Mouse (Mus musculus): ENCODE results near the gene Sppl2c. TPM values are rescaled to one million over a fixed set of nuclear protein-coding genes. Genes with fewer than 3 reads are reported as not detected.
"Not testable (repeated sequence)": the region's sequence is repeated elsewhere in the genome, so short reads cannot be mapped to it uniquely, and the experiment has no call there.

Gene Sppl2c
- polyA plus RNA-seq, 1 experiment from 2014 or later = not detected

DNA sequence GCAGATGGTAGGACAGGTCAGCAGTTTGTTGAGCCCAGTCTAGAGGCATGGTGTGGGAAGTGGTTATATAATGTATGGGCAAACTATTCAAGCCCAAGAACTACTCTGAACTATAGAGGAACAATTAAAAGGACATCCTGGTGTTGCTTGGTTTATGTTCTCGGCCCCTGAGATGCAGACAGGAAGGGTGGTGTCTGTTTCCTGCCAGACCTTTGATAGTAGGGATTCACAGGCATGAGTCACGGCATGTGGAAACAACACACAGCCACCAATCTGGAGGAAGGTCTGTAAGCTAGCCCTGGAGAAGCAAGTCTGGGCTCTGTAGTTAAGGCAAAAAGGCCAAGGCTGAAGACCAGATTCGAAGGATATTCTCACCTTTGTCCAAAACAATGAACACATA lies 17.1 kb downstream of the Sppl2c start:
- Histone ChIP-seq H3K4me3 (no peak overlapping the region), H3K9ac (no peak overlapping the region), H3K9me3 (peaks cover 10% of the 10 kb centered on the region), H3K36me3 (no peaks in the 10 kb centered on the region), H3K27me3 (peaks cover 7% of the 10 kb centered on the region), H3K27ac (replicated peaks) (no peak overlapping the region), H3K4me1 (replicated peaks) (no peaks in the 10 kb centered on the region; the same call in 1 of the 2 replicates), H3K4me2 (no peak overlapping the region)
- WGBS = 83% methylated on average over 3 of the region's 3 CpGs
- ATAC-seq (ENCODE audit: low read depth) = no peak

DNA sequence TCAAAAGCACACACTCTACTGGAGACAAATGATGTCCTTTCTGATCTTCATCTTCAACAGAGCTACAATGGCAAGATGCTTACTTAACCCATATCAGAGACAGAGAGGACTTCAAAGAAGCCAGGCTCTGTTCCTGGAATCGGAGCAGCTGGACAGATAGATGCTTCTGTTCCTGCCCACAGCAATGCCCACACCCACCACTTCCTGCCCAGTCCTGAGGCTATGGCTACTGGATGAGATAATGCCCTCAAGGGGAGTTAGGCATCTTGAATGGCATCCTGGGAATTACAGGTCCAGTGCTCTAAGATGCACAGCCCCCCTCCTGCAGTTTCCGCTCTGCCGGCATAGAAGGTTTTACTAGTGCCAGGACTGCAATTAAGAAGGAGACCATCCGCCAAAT lies 20.4 kb downstream of the Sppl2c start:
- Histone ChIP-seq H3K27me3 (peaks cover 7% of the 10 kb centered on the region; the same call in 1 of the 2 replicates), H3K9ac (no peak overlapping the region), H3K36me3 (no peaks in the 10 kb centered on the region), H3K9me3 (peaks cover 8% of the 10 kb centered on the region), H3K27ac (replicated peaks) (no peak overlapping the region), H3K4me3 (no peak overlapping the region), H3K4me2 (no peak overlapping the region), H3K4me1 (replicated peaks) (no peaks in the 10 kb centered on the region; the same call in 1 of the 2 replicates)
- 75% methylated on average over 4 of the region's 4 CpGs for WGBS
- ATAC-seq (ENCODE audit: low read depth) = no peak

DNA sequence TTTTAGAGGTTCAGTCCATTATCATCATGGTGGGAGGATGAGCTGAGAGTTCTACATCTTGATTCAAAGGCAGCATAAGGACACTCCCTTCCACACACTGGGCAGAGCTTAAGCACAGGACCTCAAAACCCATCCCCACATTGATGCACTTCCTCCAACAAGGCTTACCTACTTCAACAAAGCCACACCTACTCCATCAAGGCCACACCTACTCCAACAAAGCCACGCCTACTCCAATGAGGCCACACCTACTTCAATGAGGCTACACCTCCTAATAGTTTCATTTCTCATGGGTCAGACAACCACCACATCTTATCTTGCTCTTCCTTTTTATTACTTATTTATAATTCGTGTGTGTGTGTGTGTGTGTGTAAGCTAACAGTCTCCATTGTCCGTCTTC lies 22.9 kb downstream of the Sppl2c start:
- H3K27ac ChIP-seq (replicated peaks) = no peak overlapping the region
- no peaks in the 10 kb centered on the region for H3K9me3 ChIP-seq
- H3K27me3 ChIP-seq = peaks cover 7% of the 10 kb centered on the region; the same call in 1 of the 2 replicates
- no peak overlapping the region for H3K4me3 ChIP-seq
- no peak overlapping the region for H3K9ac ChIP-seq
- no peaks in the 10 kb centered on the region; the same call in 1 of the 2 replicates for H3K4me1 ChIP-seq (replicated peaks)
- no peaks in the 10 kb centered on the region for H3K36me3 ChIP-seq
- H3K4me2 ChIP-seq = no peak overlapping the region
- ATAC-seq (ENCODE audit: low read depth) = no peak
- 75% methylated on average over 3 of the region's 3 CpGs for WGBS

DNA sequence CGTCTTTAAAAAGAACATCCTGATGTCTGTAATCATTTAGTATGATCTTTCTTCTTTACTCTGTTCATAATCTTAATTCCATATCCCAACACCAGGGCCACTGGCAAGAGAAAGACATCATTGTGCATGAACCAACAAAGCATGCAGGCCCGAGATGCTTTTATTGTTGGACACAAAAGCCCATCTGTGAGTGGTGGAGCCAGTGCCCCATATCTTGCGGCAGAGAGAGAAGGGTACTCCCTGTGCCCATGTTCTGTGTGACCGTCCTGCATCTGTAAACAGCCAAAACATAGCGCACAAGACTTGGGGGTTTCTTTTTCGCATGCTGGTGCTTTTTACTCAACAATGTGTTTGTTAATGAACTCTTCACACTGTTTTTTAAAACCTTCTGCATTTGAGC lies 25.1 kb downstream of the Sppl2c start:
- 79% methylated on average over 6 of the region's 6 CpGs for WGBS
- no peak overlapping the region for H3K27ac ChIP-seq (replicated peaks)

DNA sequence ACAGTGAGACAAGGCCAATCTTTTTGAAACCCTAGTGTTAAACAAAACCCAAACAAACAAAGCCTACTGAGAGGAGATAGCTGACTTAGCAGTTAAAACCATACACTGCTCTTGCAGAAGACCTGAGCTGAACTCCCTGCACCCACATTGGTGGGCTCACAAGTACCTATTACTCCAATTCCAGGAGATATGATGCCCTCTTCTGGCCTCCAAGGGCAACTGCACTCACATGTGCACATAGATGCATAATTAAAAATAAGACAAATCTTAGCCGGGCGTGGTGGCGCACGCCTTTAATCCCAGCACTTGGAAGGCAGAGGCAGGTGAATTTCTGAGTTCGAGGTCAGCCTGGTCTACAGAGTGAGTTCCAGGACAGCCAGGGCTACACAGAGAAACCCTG lies 28.0 kb downstream of the Sppl2c start:
- ATAC-seq (ENCODE audit: low read depth); H3K27me3 ChIP-seq; H3K4me1 ChIP-seq (replicated peaks); H3K9ac ChIP-seq; H3K27ac ChIP-seq (replicated peaks); H3K4me2 ChIP-seq; H3K9me3 ChIP-seq; H3K36me3 ChIP-seq; H3K4me3 ChIP-seq: not testable (repeated sequence)
- 96% methylated on average over 5 of the region's 5 CpGs for WGBS

More for the DNA sequence above, 25.1 kb downstream of the Sppl2c start:
- Histone ChIP-seq H3K27me3 (peaks cover 7% of the 10 kb centered on the region; the same call in 1 of the 2 replicates), H3K9ac (no peak overlapping the region), H3K4me3 (no peak overlapping the region), H3K9me3 (no peaks in the 10 kb centered on the region), H3K4me1 (replicated peaks) (peaks cover 6% of the 10 kb centered on the region), H3K4me2 (no peak overlapping the region), H3K36me3 (no peaks in the 10 kb centered on the region)
- no peak for ATAC-seq (ENCODE audit: low read depth)

DNA sequence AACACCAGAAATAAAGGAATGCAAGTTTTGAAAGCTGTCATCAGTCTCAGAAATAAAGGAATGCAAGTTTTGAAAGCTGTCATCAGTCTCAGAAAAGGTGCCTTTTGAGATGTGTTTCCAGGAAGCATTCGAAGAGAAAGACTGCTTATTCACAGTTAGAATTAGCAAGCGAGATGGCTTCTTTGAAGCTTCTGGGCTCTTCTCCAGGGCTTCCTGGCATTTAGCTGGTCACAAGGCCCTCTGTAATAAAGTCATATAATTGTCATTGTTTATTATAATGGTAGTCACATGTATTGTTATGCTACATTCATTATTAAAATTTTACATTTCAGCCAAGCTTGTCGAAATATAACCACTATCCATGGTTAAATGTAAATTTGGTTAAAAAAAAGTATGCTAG lies 31.9 kb downstream of the Sppl2c start:
- WGBS = 79% methylated on average over 3 of the region's 3 CpGs
- no peak overlapping the region for H3K9ac ChIP-seq
- no peak overlapping the region for H3K27ac ChIP-seq (replicated peaks)
- no peak for ATAC-seq (ENCODE audit: low read depth)
- H3K4me2 ChIP-seq = no peak overlapping the region
- no peaks in the 10 kb centered on the region for H3K36me3 ChIP-seq
- no peaks in the 10 kb centered on the region for H3K9me3 ChIP-seq
- H3K27me3 ChIP-seq = no peaks in the 10 kb centered on the region
- peaks cover 6% of the 10 kb centered on the region for H3K4me1 ChIP-seq (replicated peaks)
- no peak overlapping the region for H3K4me3 ChIP-seq

DNA sequence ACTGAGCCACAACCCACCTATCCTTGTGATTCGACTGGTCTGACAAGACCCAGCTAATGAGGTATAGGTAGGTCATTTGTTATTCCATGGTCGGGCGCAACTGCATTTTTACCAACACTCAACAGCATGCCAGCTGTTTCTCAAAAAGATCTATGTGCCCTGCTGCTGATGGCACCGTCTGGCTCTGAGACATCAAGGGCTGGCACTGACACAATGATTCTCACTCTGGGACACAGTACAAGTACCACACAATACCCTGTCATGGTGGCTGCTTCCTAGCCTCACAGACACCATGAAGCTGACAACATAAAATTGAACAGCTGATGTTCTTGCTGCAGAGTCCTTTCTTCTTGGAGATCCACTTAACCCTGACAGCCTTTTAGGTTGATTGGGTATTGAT lies 34.2 kb downstream of the Sppl2c start:
- no peak overlapping the region for H3K27ac ChIP-seq (replicated peaks)
- H3K4me2 ChIP-seq = no peak overlapping the region
- no peaks in the 10 kb centered on the region for H3K9me3 ChIP-seq
- 81% methylated on average over 4 of the region's 4 CpGs for WGBS
- H3K9ac ChIP-seq = no peak overlapping the region
- no peak for ATAC-seq (ENCODE audit: low read depth)
- H3K36me3 ChIP-seq = no peaks in the 10 kb centered on the region
- no peak overlapping the region for H3K4me3 ChIP-seq
- no peaks in the 10 kb centered on the region for H3K27me3 ChIP-seq
- H3K4me1 ChIP-seq (replicated peaks) = no peaks in the 10 kb centered on the region

DNA sequence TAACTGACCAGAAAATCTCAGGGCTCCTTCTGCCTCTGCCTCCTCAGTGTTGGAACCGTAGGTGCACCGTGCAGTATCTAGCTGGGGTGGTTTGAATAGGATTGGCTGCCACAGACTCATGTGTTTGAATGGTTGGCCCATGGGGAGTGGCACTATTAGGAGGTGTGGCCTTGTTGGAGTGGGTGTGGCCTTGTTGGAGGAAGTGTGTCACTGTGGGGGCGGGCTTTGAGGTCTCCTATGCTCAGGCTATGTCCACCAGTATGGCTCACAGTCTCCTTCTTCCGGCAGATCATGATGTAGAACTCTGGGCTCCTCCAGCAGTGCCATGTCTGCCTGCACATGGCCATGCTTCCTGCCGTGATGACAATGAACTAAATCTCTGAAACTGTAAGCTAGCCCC lies 35.6 kb downstream of the Sppl2c start:
- H3K27me3 ChIP-seq = no peaks in the 10 kb centered on the region
- WGBS = 68% methylated on average over 5 of the region's 5 CpGs
- H3K27ac ChIP-seq (replicated peaks) = no peak overlapping the region
- no peak for ATAC-seq (ENCODE audit: low read depth)
- H3K9ac ChIP-seq = no peak overlapping the region
- no peaks in the 10 kb centered on the region for H3K36me3 ChIP-seq
- H3K9me3 ChIP-seq = no peaks in the 10 kb centered on the region
- H3K4me3 ChIP-seq = no peak overlapping the region
- no peaks in the 10 kb centered on the region for H3K4me1 ChIP-seq (replicated peaks)
- no peak overlapping the region for H3K4me2 ChIP-seq

DNA sequence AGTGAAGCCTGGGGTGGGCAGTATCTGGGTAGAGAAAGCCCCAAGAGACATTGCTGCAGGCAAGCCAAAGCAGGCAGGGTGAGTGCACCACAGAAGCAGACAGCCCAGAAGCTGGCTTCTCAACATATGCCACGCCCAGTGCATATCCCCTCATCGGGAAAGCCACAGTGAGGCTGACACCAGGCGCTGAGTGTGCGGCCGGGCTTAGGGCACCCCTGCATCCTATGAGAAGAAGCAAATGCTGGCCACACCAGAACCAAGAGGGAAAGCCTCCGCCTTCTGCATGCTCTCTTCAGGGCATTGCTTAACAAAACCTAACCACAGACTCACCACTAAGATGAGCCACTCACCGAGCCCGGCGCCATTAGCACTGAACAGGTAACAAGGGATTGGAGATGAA lies 37.2 kb downstream of the Sppl2c start:
- Histone ChIP-seq H3K4me3 (no peak overlapping the region), H3K9ac (no peak overlapping the region), H3K4me2 (no peak overlapping the region), H3K27me3 (no peaks in the 10 kb centered on the region), H3K27ac (replicated peaks) (no peak overlapping the region), H3K4me1 (replicated peaks) (no peaks in the 10 kb centered on the region), H3K36me3 (no peaks in the 10 kb centered on the region), H3K9me3 (no peaks in the 10 kb centered on the region)
- ATAC-seq (ENCODE audit: low read depth) = no peak
- WGBS = 78% methylated on average over 9 of the region's 9 CpGs

DNA sequence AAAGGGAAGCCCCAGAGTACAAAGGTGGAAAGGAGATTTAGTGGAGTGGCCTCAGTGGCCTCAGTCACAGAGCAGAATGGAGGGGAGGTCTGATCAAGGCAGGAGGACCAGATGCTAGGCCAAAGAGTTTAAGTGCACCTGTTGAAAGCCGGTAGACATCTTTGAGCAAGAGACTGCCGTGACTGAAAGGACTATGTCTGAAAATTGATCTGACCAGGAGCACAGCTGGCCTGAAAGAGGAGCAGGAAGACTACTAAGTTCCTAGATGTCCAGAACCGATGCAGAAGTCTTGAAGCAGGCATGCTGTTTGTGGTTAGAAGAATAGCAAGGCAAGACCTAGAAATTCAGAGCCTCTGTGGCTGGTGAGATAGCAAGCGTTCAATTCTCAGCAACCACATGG lies 43.3 kb downstream of the Sppl2c start:
- Histone ChIP-seq H3K27ac (replicated peaks) (no peak overlapping the region), H3K4me1 (replicated peaks) (peaks cover 21% of the 10 kb centered on the region), H3K36me3 (no peaks in the 10 kb centered on the region), H3K9me3 (no peaks in the 10 kb centered on the region), H3K4me2 (no peak overlapping the region), H3K27me3 (peaks cover 17% of the 10 kb centered on the region; the same call in 1 of the 2 replicates), H3K9ac (no peak overlapping the region), H3K4me3 (no peak overlapping the region)
- 74% methylated on average over 4 of the region's 4 CpGs for WGBS
- no peak for ATAC-seq (ENCODE audit: low read depth)

DNA sequence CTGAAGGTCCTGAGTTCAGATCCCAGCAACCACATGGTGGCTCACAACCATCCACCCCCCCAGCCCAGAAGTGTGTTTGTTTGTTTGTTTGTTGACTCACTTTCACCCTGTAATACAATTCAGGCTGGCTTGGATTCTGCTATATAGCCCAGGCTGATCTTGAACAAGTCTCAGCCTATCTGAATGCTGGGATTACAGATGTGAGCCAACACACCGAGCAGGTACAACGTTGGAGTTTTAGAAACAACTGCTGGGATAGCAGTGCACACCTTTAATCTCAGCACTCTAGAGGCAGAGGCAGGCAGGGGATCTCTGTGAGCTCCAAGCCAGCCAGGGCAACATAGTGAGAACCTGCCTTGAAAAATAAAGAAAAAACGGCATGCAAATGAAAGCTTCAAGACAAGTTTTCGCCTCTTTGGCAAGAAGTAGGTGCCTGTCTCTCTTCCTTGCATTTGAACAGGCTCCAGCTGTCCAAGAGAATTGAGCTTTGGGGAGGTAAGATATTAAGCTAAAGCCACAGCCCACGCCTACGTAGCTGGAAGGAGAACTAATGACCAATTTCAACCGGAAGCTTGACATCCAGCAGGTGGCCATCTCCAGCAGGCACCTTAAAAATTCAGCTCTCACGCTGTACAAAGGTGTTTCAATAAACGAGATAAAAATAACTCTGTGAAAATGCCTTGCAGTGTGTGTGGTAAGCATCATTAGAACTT lies 44.1 kb downstream of the Sppl2c start:
- peaks cover 23% of the 10 kb centered on the region; the same call in 1 of the 2 replicates for H3K27me3 ChIP-seq
- H3K4me3 ChIP-seq = peak overlapping the region; percentile 81
- H3K36me3 ChIP-seq = no peaks in the 10 kb centered on the region
- H3K27ac ChIP-seq (replicated peaks) = peak overlapping the region; percentile 99
- no peak for ATAC-seq (ENCODE audit: low read depth)
- H3K9ac ChIP-seq = peak overlapping the region; percentile 95
- H3K4me2 ChIP-seq = peak overlapping the region; percentile 79
- peaks cover 30% of the 10 kb centered on the region for H3K4me1 ChIP-seq (replicated peaks)
- 14% methylated on average over 9 of the region's 9 CpGs for WGBS
- no peaks in the 10 kb centered on the region for H3K9me3 ChIP-seq

DNA sequence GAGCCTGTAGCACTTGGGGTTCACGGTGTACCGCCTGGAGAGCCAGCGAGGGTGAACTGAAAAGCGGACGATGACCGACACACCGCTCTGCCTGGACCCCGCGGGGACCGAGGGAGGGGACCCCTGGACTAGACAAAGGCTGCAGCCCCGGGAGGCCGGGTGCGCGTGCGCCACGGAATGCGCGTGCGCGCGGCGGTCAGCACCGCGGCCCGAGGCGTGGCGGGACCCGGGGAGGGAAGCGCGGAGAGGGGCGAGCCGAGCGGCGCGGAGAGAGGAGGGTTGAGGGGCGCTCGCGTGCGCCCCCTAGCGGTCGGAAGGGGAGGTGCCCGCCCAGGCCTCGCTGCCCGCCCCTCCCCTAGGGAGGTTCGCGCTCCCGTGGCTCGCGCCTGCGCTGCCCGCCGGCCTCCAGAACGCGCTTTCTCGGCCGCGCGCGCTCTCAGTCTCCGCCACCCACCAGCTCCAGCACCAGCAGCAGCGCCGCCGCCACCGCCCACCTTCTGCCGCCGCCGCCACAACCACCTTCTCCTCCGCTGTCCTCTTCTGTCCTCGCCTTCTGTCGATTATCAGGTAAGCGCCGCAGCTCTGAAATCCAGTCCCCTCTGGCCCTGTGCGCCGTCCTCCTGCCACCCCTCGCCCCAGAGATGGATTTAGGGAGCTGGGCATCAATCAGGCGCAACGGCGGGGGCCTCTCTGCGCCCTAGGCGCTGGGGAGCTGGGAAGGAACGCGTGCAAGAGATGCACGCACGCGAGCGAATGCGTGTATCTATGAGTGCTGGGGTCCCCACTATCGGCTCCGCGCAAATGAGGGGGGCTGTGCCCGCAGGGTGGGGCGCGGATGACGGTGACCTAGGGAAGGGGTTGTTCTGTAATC lies 45.1 kb downstream of the Sppl2c start, which contains the start of gene Mapt:
Mapt (plus strand) TSS at position 350 of the 871 bp plus-strand sequence.
- peak within 1 kb of the TSS; percentile 95 for H3K9ac ChIP-seq
- peaks cover 40% of the 10 kb centered on the region for H3K4me1 ChIP-seq (replicated peaks)
- under 1% methylated on average over 74 of the region's 94 CpGs for WGBS
- peaks cover 30% of the 10 kb centered on the region for H3K27me3 ChIP-seq
- peak within 1 kb of the TSS; percentile 81 for H3K4me3 ChIP-seq
- peak; percentile 65 for ATAC-seq (ENCODE audit: low read depth)
- no peaks in the 10 kb centered on the region for H3K9me3 ChIP-seq
- peak within 1 kb of the TSS; percentile 79 for H3K4me2 ChIP-seq
- H3K36me3 ChIP-seq = no peaks in the 10 kb centered on the region
- H3K27ac ChIP-seq (replicated peaks) = peak within 1 kb of the TSS; percentile 99
